Mouse (Mus musculus): ENCODE results near the gene Ccdc88c. TPM values are rescaled to one million over a fixed set of nuclear protein-coding genes. Genes with fewer than 3 reads are reported as not detected.

The Ccdc88c gene
- polyA plus RNA-seq, 1 experiment from 2014 or later, result 11.1 TPM

DNA sequence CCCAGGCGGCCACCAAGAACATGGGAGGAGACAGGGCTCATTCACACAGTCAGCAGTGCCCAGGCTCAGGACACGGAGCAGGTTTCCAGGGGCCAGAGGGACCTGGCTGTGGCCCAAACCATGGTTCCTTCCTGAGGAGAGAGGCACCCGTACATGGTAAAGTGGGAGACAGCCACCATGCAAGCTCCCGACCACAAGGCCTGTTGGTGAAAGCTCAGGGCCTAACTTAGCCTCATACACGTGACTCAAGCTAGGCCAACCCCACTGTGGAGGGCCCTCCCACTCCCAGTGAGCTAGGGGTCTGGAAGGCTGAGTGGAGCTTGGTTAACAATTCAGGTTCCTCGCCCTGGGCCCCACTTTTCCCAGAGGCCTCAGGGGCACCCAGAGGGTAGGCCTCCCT is 150.9 kb downstream of the Ccdc88c start:
- no peaks in the 10 kb centered on the region for H3K36me3 ChIP-seq (ENCODE audit: control insufficient read depth, insufficient read depth, low read length)
- no peak; the same call in 1 of the 2 replicates for ATAC-seq (ENCODE audit: insufficient read depth, low FRiP score)
- H3K4me2 ChIP-seq (ENCODE audit: low read depth, low read length), result no peak overlapping the region
- H3K9me3 ChIP-seq (replicated peaks; ENCODE audit: control insufficient read depth, low read length), result no peaks in the 10 kb centered on the region
- H3K27ac ChIP-seq (ENCODE audit: low read length), result no peak overlapping the region
- H3K4me1 ChIP-seq (ENCODE audit: control insufficient read depth, insufficient read depth, low read length), result no peaks in the 10 kb centered on the region
- H3K4me3 ChIP-seq (replicated peaks; ENCODE audit: low read length), result no peak overlapping the region
- 80% methylated on average over 6 of the region's 6 CpGs for WGBS
- no peaks in the 10 kb centered on the region for H3K27me3 ChIP-seq (ENCODE audit: control insufficient read depth, insufficient read depth, low read length)
- H3K9ac ChIP-seq (ENCODE audit: low read length), result no peak overlapping the region

DNA sequence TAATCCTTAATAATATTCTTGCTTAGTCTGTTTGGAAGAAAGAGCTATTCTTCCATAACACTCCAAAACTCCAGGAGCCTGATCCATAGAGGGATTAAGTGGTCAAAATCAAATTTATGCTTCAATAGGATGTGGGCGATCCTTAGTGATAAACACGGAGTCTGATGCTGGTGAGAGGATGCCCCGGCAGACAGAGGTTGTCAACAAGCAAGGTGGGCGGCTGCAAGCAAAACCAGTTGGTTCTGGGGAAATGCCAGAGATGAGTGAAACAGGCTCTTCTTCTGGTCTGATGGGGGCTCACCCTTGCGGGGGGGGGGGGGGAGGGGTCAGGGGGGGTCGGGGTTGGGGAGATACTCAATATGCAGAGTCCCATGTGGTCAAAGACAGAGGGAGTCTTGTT is 152.9 kb downstream of the Ccdc88c start:
- H3K9ac ChIP-seq (ENCODE audit: low read length), result no peak overlapping the region
- no peak for ATAC-seq (ENCODE audit: insufficient read depth, low FRiP score)

DNA sequence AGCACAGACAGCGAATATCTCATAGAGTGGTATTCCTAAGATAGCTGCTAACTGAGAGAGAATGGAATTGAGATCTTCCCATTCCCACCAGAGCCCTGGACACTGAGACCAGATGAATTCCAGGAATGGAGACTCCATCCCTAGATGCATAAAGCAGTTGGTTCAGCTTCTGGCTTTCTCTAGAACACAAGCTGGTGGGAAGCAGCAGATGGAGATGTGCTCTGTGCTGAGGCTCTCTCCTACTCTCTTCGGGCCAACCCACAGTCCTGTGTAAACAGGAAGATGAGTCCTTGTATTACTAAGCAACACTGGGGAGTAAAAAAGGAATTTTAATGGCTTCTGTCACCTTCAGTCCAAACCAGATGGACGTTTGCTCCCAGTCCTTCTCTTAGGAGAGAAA is 153.3 kb downstream of the Ccdc88c start:
- Histone ChIP-seq H3K36me3 (ENCODE audit: control insufficient read depth, insufficient read depth, low read length) (no peaks in the 10 kb centered on the region), H3K27ac (ENCODE audit: low read length) (no peak overlapping the region), H3K27me3 (ENCODE audit: control insufficient read depth, insufficient read depth, low read length) (no peaks in the 10 kb centered on the region), H3K4me1 (ENCODE audit: control insufficient read depth, insufficient read depth, low read length) (no peaks in the 10 kb centered on the region), H3K4me2 (ENCODE audit: low read depth, low read length) (no peak overlapping the region), H3K4me3 (replicated peaks; ENCODE audit: low read length) (no peak overlapping the region), H3K9ac (ENCODE audit: low read length) (no peak overlapping the region), H3K9me3 (replicated peaks; ENCODE audit: control insufficient read depth, low read length) (no peaks in the 10 kb centered on the region)
- WGBS, result 41% methylated on average over 3 of the region's 3 CpGs
- ATAC-seq (ENCODE audit: insufficient read depth, low FRiP score), result no peak

More for the DNA sequence above, 152.9 kb downstream of the Ccdc88c start:
- H3K27me3 ChIP-seq (ENCODE audit: control insufficient read depth, insufficient read depth, low read length), result no peaks in the 10 kb centered on the region
- 63% methylated on average over 4 of the region's 6 CpGs for WGBS
- no peak overlapping the region for H3K4me2 ChIP-seq (ENCODE audit: low read depth, low read length)
- no peaks in the 10 kb centered on the region for H3K36me3 ChIP-seq (ENCODE audit: control insufficient read depth, insufficient read depth, low read length)
- H3K4me1 ChIP-seq (ENCODE audit: control insufficient read depth, insufficient read depth, low read length), result no peaks in the 10 kb centered on the region
- no peaks in the 10 kb centered on the region for H3K9me3 ChIP-seq (replicated peaks; ENCODE audit: control insufficient read depth, low read length)
- H3K4me3 ChIP-seq (replicated peaks; ENCODE audit: low read length), result no peak overlapping the region
- no peak overlapping the region for H3K27ac ChIP-seq (ENCODE audit: low read length)

DNA sequence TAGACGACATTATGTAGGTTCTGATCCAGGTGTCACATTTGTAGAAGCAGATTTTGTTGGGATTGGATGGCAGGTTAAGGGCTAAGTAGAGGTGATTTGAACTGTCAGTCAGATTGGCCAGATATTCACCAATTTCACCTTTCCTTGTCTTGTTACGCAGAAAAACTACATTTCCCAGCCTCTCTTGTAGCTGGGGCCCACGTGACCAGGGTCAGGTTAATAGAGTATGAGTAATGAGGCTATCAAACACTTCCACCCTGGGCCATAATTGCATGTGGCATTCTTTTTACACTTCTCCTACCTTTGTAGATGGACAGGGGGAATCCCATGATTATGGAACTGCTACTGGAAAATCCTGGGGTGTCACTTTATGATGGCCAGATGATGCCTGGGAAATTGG is 155.2 kb downstream of the Ccdc88c start:
- no peak overlapping the region for H3K4me2 ChIP-seq (ENCODE audit: low read depth, low read length)
- WGBS, result 81% methylated on average over 3 of the region's 3 CpGs
- H3K27ac ChIP-seq (ENCODE audit: low read length), result no peak overlapping the region
- H3K36me3 ChIP-seq (ENCODE audit: control insufficient read depth, insufficient read depth, low read length), result no peaks in the 10 kb centered on the region
- H3K27me3 ChIP-seq (ENCODE audit: control insufficient read depth, insufficient read depth, low read length), result no peaks in the 10 kb centered on the region
- no peak overlapping the region for H3K9ac ChIP-seq (ENCODE audit: low read length)
- ATAC-seq (ENCODE audit: insufficient read depth, low FRiP score), result no peak
- H3K4me1 ChIP-seq (ENCODE audit: control insufficient read depth, insufficient read depth, low read length), result no peaks in the 10 kb centered on the region
- H3K9me3 ChIP-seq (replicated peaks; ENCODE audit: control insufficient read depth, low read length), result no peaks in the 10 kb centered on the region
- no peak overlapping the region for H3K4me3 ChIP-seq (replicated peaks; ENCODE audit: low read length)

DNA sequence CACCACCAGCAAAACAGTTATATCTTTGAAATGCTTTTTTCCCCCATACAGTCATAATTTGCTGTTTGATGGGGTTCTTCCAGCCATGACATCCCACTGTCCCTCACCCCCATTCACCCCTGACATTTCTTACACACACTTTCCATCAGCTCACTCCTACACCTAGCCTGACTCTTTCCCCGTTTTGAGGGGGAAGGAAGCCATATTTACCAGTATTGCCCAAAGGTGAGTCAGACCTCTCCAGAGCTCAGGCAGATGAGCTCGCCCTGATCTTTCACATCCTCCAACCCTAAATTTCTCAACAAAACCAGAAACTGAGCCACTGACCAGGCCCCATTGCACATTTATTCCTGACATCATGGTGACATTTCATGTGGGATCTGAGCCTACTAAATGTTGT is 157.0 kb downstream of the Ccdc88c start:
- no peaks in the 10 kb centered on the region for H3K27me3 ChIP-seq (ENCODE audit: control insufficient read depth, insufficient read depth, low read length)
- WGBS, result 81% methylated on average over 2 of the region's 2 CpGs
- no peak for ATAC-seq (ENCODE audit: insufficient read depth, low FRiP score)

DNA sequence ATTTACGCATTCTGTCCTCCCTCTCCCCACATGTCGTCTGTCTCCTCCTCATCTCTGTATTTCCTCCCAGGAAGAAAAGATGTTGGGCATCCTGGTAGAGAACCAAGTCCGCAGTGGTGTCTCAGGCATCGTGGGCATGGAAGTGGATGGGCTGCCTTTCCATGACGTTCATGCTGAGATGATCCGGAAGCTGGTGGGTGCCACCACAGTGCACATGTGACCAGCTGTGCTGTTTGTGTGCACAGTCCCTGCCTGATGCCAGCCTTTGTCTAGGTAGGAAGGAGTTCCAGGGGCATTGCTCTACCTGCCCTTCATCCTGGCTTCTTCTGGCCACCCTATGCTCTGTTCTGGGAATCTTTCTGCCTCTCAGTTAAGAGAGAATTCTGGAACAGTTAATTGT is 157.6 kb downstream of the Ccdc88c start:
- 93% methylated on average over 6 of the region's 6 CpGs for WGBS
- no peak for ATAC-seq (ENCODE audit: insufficient read depth, low FRiP score)
- no peak overlapping the region for H3K9ac ChIP-seq (ENCODE audit: low read length)
- no peaks in the 10 kb centered on the region for H3K4me1 ChIP-seq (ENCODE audit: control insufficient read depth, insufficient read depth, low read length)
- no peak overlapping the region for H3K4me3 ChIP-seq (replicated peaks; ENCODE audit: low read length)
- H3K27ac ChIP-seq (ENCODE audit: low read length), result no peak overlapping the region
- no peaks in the 10 kb centered on the region for H3K9me3 ChIP-seq (replicated peaks; ENCODE audit: control insufficient read depth, low read length)
- no peak overlapping the region for H3K4me2 ChIP-seq (ENCODE audit: low read depth, low read length)
- H3K27me3 ChIP-seq (ENCODE audit: control insufficient read depth, insufficient read depth, low read length), result no peaks in the 10 kb centered on the region
- H3K36me3 ChIP-seq (ENCODE audit: control insufficient read depth, insufficient read depth, low read length), result no peaks in the 10 kb centered on the region

More for the DNA sequence above, 157.0 kb downstream of the Ccdc88c start:
- no peaks in the 10 kb centered on the region for H3K9me3 ChIP-seq (replicated peaks; ENCODE audit: control insufficient read depth, low read length)
- no peak overlapping the region for H3K27ac ChIP-seq (ENCODE audit: low read length)
- no peak overlapping the region for H3K4me3 ChIP-seq (replicated peaks; ENCODE audit: low read length)
- no peaks in the 10 kb centered on the region for H3K4me1 ChIP-seq (ENCODE audit: control insufficient read depth, insufficient read depth, low read length)
- no peak overlapping the region for H3K4me2 ChIP-seq (ENCODE audit: low read depth, low read length)
- H3K36me3 ChIP-seq (ENCODE audit: control insufficient read depth, insufficient read depth, low read length), result no peaks in the 10 kb centered on the region
- no peak overlapping the region for H3K9ac ChIP-seq (ENCODE audit: low read length)

DNA sequence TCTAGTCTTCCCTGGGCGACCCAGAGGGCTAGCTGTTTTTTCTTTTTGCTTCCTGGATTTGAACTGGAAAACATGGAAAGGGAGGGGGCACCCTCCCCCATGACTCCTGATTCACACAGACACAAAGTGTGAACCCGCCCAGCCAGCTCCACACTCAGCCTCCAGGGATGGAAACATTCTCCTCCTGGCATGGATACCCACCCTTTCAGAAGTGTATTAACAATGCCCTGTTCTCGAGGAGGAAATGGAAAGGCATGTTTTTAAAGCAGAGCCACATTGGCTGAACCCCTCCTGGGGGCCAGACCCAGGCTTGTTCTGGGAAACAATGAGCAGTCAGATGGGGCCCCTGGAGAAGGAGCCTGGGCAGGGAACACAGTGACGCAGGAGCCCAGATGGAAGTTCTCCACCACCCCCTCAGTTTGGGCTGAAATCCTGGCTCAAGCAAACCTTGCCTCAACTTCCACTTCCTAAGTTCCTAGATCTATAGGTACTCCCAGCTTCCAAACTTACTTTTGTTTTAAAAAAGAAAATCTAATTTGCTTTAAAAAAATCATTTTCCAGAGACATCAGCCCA is 160.7 kb downstream of the Ccdc88c start:
- H3K4me3 ChIP-seq (replicated peaks; ENCODE audit: low read length), result no peak overlapping the region
- H3K4me1 ChIP-seq (ENCODE audit: control insufficient read depth, insufficient read depth, low read length), result no peaks in the 10 kb centered on the region
- H3K36me3 ChIP-seq (ENCODE audit: control insufficient read depth, insufficient read depth, low read length), result no peaks in the 10 kb centered on the region
- H3K9ac ChIP-seq (ENCODE audit: low read length), result no peak overlapping the region
- no peak overlapping the region for H3K4me2 ChIP-seq (ENCODE audit: low read depth, low read length)
- H3K27me3 ChIP-seq (ENCODE audit: control insufficient read depth, insufficient read depth, low read length), result no peaks in the 10 kb centered on the region
- 53% methylated on average over 4 of the region's 4 CpGs for WGBS
- no peak overlapping the region for H3K27ac ChIP-seq (ENCODE audit: low read length)
- no peak for ATAC-seq (ENCODE audit: insufficient read depth, low FRiP score)
- no peaks in the 10 kb centered on the region for H3K9me3 ChIP-seq (replicated peaks; ENCODE audit: control insufficient read depth, low read length)

DNA sequence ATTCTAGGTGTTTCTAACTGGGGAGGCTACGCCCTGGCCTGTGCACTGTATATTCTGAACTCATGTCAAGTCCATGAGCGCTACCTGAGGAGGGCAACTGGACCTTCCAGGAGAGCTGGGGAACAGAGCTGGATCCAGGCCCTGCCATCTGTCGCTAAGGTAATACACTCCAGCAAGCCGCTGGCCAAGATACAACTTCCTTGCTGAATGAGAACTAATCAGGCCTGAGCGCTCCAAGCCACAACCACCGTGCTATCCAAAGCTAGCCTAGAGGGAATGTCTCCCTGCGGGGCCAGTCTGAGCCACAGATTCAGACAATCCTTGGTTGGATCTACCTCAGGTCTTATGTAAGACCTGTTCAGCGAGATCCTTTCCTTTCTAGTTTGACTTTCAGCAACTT is 161.8 kb downstream of the Ccdc88c start:
- no peak for ATAC-seq (ENCODE audit: insufficient read depth, low FRiP score)
- 87% methylated on average over 8 of the region's 8 CpGs for WGBS
- Histone ChIP-seq H3K27ac (ENCODE audit: low read length) (no peak overlapping the region), H3K4me2 (ENCODE audit: low read depth, low read length) (no peak overlapping the region), H3K27me3 (ENCODE audit: control insufficient read depth, insufficient read depth, low read length) (no peaks in the 10 kb centered on the region), H3K9ac (ENCODE audit: low read length) (no peak overlapping the region), H3K36me3 (ENCODE audit: control insufficient read depth, insufficient read depth, low read length) (no peaks in the 10 kb centered on the region), H3K4me3 (replicated peaks; ENCODE audit: low read length) (no peak overlapping the region), H3K9me3 (replicated peaks; ENCODE audit: control insufficient read depth, low read length) (no peaks in the 10 kb centered on the region), H3K4me1 (ENCODE audit: control insufficient read depth, insufficient read depth, low read length) (no peaks in the 10 kb centered on the region)

DNA sequence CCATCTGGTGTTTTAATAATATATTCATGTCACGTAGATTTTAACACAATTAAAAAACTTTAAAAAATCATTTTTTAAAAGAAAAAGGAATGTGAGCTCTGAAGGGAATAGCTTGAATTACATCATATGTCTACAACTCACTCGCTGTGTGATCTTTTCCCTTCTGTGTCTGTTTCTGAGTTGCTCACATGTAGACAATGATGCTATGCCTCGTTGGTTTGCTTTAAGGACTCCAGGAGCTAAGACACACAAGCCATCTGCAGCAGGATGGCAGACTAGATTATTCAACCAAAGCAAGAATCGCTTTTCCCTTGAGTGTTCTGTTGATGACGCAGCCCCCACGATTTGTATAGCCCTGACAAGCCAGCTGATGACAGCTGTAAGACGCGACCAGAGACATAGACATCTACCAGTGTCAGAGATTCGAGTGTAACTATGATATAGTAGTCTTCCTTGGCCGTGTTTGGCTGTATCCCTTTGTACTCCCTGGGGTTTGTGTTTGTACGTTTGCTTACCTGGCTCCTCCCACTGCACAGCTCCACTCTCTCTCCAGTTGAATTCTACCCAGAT is 163.3 kb downstream of the Ccdc88c start:
- no peak for ATAC-seq (ENCODE audit: insufficient read depth, low FRiP score)
- whole genome bisulfite sequencing, result 72% methylated on average over 11 of the region's 11 CpGs
- no peaks in the 10 kb centered on the region for H3K9me3 ChIP-seq (replicated peaks; ENCODE audit: control insufficient read depth, low read length)

More for the DNA sequence above, 163.3 kb downstream of the Ccdc88c start:
- H3K4me1 ChIP-seq (ENCODE audit: control insufficient read depth, insufficient read depth, low read length), result no peaks in the 10 kb centered on the region
- no peak overlapping the region for H3K27ac ChIP-seq (ENCODE audit: low read length)
- H3K27me3 ChIP-seq (ENCODE audit: control insufficient read depth, insufficient read depth, low read length), result no peaks in the 10 kb centered on the region
- H3K36me3 ChIP-seq (ENCODE audit: control insufficient read depth, insufficient read depth, low read length), result no peaks in the 10 kb centered on the region
- no peak overlapping the region for H3K9ac ChIP-seq (ENCODE audit: low read length)
- no peak overlapping the region for H3K4me3 ChIP-seq (replicated peaks; ENCODE audit: low read length)
- H3K4me2 ChIP-seq (ENCODE audit: low read depth, low read length), result no peak overlapping the region
